Mouse (Mus musculus) brain, embryonic 14.5 days (tissue): ENCODE results near the gene Prss45.

Experiments
- CTCF ChIP-seq: fragments of 200-500 bp; IDR thresholded peaks from 2 replicates; pipeline ENCODE4 v1.5.1; 2012; ENCODE audit warnings: inconsistent platforms, mild to moderate bottlenecking, moderate library complexity, borderline replicate concordance; ENCODE audit not compliant: insufficient read depth, insufficient read length; ENCODE audit errors: extremely low read depth
- POLR2A ChIP-seq: fragments of 200-500 bp; IDR thresholded peaks from 2 replicates; pipeline ENCODE4 v1.6.1; 2012; ENCODE audit warnings: mild to moderate bottlenecking, inconsistent platforms, borderline replicate concordance; ENCODE audit not compliant: poor library complexity, insufficient read depth, insufficient read length, severe bottlenecking; ENCODE audit errors: extremely low read depth

- TF ChIP-seq CTCF (no peak), POLR2A (no peak)
Observed at GRCm38 (mm10) chr9:110803294-110803693, 31.1 kb upstream of the Prss45 start.
